Mouse (Mus musculus) bone marrow, adult 2 months (tissue): ENCODE results near the gene Mpig6b.
A peak's percentile ranks its signal among the peaks of the same experiment; 100 is the strongest.

Source experiments
- CTCF ChIP-seq: fragments of 200-500 bp; IDR thresholded peaks from 2 replicates; pipeline ENCODE4 v1.5.1; 2011; ENCODE audit warnings: low read length, control low read depth; ENCODE audit not compliant: control insufficient read depth, insufficient read depth
- POLR2A ChIP-seq: fragments of 200-500 bp; IDR thresholded peaks from 2 replicates; pipeline ENCODE4 v1.6.1; 2011; ENCODE audit warnings: low read depth, mild to moderate bottlenecking, control low read depth, low read length, borderline replicate concordance; ENCODE audit not compliant: control insufficient read depth

- TF ChIP-seq POLR2A (no peak), CTCF (peak; percentile 99)
Observed at GRCm38 (mm10) chr17:35021163-35021808, 44.7 kb downstream of the Mpig6b start.
